Mouse (Mus musculus) kidney, postnatal 10 days (tissue): ENCODE data around the gene Xrra1.
"Not testable (repeated sequence)": the region's sequence is repeated elsewhere in the genome, so short reads cannot be mapped to it uniquely, and the experiment has no call there.

Source experiments
- DNase-seq: peaks from one replicate; pipeline ENCODE4 v3.0.0; 2021; ENCODE audit warnings: mixed read lengths

Gene Xrra1

GRCm38 (mm10) chr7:99902918-99903665, 44.2 kb downstream of the Xrra1 start:
- DNase-seq = no peak

- DNase-seq = no peak
Observed at GRCm38 (mm10) chr7:99904421-99905005, 45.6 kb downstream of the Xrra1 start.

DNA sequence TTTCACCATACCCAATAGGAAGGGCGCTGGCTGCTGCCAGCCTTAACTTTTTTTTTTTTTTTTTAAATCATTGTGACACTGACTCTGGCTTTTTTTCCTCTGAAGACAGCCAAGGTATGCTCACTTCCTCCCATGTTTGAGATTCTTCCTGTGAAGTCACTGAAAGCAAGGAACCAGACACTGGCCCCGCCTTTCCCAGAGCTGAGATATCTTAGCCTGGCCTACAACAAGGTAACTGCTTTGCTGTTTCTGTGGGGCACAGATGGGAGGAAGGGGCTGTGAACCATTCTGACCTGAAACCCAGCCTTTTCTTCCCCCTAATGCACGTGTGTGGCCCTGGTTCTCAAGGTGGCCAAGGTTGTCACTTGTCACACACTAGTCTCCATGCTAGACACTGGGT, 47.4 kb downstream of the Xrra1 start:
- no peak for DNase-seq

- DNase-seq = no peak
Observed at GRCm38 (mm10) chr7:99907463-99907862, 48.5 kb downstream of the Xrra1 start.

DNA sequence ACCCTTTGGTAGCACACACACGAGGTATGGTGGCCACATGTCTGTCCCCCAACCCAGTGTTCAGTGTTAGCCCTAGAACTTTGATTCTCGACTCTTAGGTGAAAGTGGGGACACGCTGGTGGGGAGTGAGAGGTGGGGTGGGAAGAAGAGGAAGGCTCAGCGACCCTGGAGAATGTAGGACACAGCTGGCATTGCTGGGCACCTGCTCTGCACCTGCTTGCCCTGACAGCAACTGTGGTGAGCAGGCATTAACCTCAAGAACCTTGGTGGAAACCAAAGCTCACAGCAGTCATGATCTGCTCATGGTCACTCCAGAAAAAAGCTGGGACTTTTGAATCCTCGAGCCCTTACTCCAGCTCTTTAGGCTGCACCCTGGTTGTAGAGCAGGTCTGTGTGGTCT, 52.1 kb downstream of the Xrra1 start:
- DNase-seq = no peak

DNA sequence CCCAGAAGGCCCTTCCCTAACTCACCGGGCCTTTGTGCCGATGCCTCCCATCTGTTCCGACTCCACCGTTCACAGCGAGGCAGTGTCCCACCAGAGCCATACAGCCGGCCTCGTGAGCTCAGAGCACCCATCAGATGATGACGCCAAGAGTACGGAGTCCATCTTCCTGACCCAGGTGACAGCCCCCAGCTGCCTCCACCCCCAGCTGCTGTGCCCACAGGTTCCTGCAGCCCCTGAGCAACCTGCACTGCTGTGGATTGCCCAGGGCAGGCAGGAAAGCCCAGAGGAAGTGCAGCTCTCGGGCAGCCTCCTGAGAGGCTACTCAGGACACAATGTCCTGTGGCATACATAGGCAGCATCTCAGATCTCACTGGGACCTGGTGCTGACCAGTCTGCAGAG, 55.4 kb downstream of the Xrra1 start:
- DNase-seq = no peak

- DNase-seq = no peak
Observed at GRCm38 (mm10) chr7:99915511-99915910, 56.6 kb downstream of the Xrra1 start.

- peak; percentile 66 for DNase-seq
Observed at GRCm38 (mm10) chr7:99916741-99917319, 57.9 kb downstream of the Xrra1 start.

- DNase-seq = peak; percentile 51
Observed at GRCm38 (mm10) chr7:99917320-99917844, 58.5 kb downstream of the Xrra1 start.

DNA sequence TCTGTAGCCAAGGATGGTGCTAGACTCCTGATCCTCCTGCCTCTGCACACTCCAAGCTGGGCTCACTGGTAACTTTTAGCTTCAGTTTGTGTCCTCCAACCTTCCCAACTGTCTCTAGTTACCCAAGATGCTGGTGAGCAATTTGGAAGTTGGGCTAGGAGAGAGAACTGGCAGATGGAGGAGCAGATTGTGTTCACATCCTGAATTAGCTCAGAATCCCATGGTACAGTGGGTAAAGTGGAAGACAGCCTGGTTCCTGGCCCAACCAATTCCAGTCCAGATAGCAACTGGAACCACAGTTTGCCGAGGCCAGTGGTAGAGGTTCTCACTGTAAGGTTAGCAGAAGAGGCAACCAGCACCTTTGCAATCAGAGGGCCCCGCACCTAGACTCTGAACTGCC, 60.2 kb downstream of the Xrra1 start:
- no peak for DNase-seq

GRCm38 (mm10) chr7:99919971-99920370, 61.1 kb downstream of the Xrra1 start:
- no peak for DNase-seq

- no peak for DNase-seq
Observed at GRCm38 (mm10) chr7:99920416-99920815, 61.5 kb downstream of the Xrra1 start.

DNA sequence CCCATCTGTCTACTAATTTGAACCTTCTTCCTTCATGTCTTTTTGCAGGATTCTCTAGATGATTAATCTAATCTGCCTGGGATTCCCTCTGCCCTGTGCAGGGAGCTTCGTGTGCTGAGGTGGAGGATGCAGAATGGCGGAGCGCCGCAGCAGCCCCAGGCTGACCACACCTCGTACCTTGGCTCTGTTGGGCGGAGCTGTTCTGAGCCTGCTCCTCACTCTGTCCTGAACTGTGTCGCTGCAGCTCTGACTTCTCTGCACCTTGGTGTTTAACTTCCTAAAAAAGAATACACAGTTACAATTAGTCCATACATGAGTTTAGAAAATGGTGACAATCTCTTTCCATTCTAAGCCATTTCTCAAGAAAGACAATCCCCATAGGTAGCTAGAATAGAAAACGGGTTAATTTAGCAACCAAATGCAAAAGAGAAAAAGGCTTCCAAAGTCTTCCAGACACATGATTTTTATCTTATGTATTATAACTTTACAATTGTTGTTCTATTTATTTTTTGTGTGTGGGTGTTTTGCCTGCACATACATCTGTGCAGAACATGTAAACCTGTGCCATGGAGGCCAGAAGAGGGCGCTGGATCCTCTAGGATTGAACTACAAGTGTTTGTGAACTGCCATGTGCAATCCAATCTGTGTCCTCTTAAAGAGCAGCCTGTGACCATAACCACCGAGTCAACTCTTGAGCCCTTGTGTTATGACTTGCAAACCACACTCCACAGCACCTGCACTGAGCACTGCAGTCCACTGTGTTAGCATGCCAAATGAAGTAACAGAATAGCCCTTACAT, 68.2 kb downstream of the Xrra1 start:
- peak; percentile 88 for DNase-seq

- DNase-seq = peak; percentile 55
Observed at GRCm38 (mm10) chr7:99935758-99936157, 76.8 kb downstream of the Xrra1 start.

GRCm38 (mm10) chr7:99940669-99941068, 81.8 kb downstream of the Xrra1 start:
- DNase-seq = no peak

- no peak for DNase-seq
Observed at GRCm38 (mm10) chr7:99944520-99944919, 85.6 kb downstream of the Xrra1 start.

- not testable (repeated sequence) for DNase-seq
Observed at GRCm38 (mm10) chr7:99945012-99945411, 86.1 kb downstream of the Xrra1 start.

DNA sequence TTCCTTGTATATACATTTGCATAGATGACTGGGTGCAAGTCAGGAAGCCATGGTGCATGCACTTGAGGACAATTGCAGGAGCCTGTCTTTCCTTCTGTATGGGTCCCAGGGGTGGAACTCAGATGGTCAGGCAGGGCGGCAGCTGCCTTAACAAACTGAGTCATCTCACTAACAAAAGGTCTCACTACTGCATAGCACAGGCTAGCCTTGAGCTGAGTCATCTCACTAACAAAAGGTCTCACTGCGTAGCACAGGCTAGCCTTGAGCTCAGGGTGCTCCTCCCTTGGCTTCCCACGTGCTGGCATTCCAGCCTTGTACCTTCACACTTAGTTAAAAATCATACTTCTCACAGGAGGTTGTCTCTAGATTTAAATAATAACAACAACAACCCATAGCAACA, 87.0 kb downstream of the Xrra1 start:
- no peak for DNase-seq

GRCm38 (mm10) chr7:99946356-99946755, 87.4 kb downstream of the Xrra1 start:
- no peak for DNase-seq

GRCm38 (mm10) chr7:99947329-99947728, 88.4 kb downstream of the Xrra1 start:
- peak; percentile 41 for DNase-seq

DNA sequence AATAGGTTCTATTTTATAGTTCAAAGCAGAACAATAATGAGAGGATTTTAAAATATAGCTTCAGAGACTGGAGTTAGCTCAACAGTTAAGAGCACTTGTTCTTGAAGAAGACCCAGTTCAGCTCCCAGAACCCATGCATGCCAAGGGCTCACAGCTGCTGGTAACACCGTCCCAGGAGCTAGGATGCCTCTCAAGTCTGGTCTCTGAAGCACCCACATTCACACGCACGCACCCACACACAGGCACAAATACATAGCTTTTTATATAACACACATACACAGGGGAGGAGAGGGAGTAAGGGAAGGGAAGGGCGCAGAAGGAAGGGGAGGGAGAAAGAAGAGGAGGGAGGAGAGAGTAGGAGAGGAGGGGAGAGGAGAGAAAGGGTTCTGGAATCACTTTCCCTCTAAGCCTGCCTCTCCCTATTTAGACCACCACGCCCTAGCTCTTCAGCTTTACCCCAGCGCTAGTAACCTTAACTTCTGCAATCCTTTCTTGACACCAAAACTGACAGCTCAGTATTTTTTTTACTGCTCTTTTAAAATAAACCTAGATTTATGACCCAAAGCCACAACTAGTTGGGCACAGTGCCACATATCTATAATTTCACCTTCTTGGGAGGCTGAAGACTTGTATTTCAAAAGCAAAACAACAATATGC, 94.7 kb downstream of the Xrra1 start:
- DNase-seq = no peak

GRCm38 (mm10) chr7:99954212-99954611, 95.3 kb downstream of the Xrra1 start:
- no peak for DNase-seq

GRCm38 (mm10) chr7:99956095-99956494, 97.2 kb downstream of the Xrra1 start:
- no peak for DNase-seq
